Mouse (Mus musculus) heart, embryonic 13.5 days (tissue): ENCODE data around the gene Echdc2. TPM values are rescaled to one million over a fixed set of nuclear protein-coding genes. Genes with fewer than 3 reads are reported as not detected.
"Not testable (repeated sequence)": the region's sequence is repeated elsewhere in the genome, so short reads cannot be mapped to it uniquely, and the experiment has no call there.

ENCODE experiments used
- ATAC-seq: fragments of 200-750 bp; cut with Nextera tagmentation; 2 replicates; pipeline ENCODE4 v1.8.0; 2017; ENCODE audit warnings: moderate TSS enrichment; ENCODE audit not compliant: insufficient number of reproducible peaks, low FRiP score, low TSS enrichment; ENCODE audit errors: extremely low read depth
- H3K27ac ChIP-seq: fragments of 300-500 bp; sonication (generic); replicated peaks from 2 replicates; pipeline ENCODE4 v1.5.1; 2015; ENCODE audit warnings: moderate library complexity, mild to moderate bottlenecking, inconsistent platforms
- H3K27me3 ChIP-seq: fragments of 300-500 bp; sonication (generic); replicated peaks from 2 replicates; pipeline ENCODE4 v1.6.1; 2015; ENCODE audit warnings: mild to moderate bottlenecking, inconsistent platforms
- H3K36me3 ChIP-seq: fragments of 300-500 bp; sonication (generic); 2 replicates; pipeline ENCODE4 v1.6.1; 2015; ENCODE audit warnings: mild to moderate bottlenecking, inconsistent platforms
- H3K4me1 ChIP-seq: fragments of 300-500 bp; sonication (generic); 2 replicates; pipeline ENCODE4 v1.6.1; 2015; ENCODE audit warnings: inconsistent platforms
- H3K4me2 ChIP-seq: fragments of 300-500 bp; sonication (generic); 2 replicates; pipeline ENCODE4 v1.6.1; 2015; ENCODE audit warnings: inconsistent platforms, mild to moderate bottlenecking, moderate library complexity
- H3K4me3 ChIP-seq: fragments of 300-500 bp; sonication (generic); 2 replicates; pipeline ENCODE4 v1.5.1; 2015; ENCODE audit warnings: moderate library complexity, mild to moderate bottlenecking, inconsistent platforms
- H3K9ac ChIP-seq: fragments of 300-500 bp; sonication (generic); 2 replicates; pipeline ENCODE4 v1.6.1; 2015; ENCODE audit warnings: inconsistent platforms, mild to moderate bottlenecking, moderate library complexity
- H3K9me3 ChIP-seq: fragments of 300-500 bp; sonication (generic); 2 replicates; pipeline ENCODE4 v1.6.1; 2016; ENCODE audit warnings: inconsistent platforms
- WGBS: fragments of 180-500 bp; shearing (Covaris S2); methylation state at CpG from one replicate; pipeline ENCODE4 v1.1.7; 2015; ENCODE audit warnings: mixed read lengths; 5-methylcytosine and 5-hydroxymethylcytosine counted together
- polyA plus RNA-seq: library from polyadenylated mRNA; unstranded; fragments of >200 nt; fragmentation: Nextera tagmentation; extraction: Ambion mirVana; gene quantifications from 2 replicates; pipeline ENCODE4 v1.2.1, GENCODE M21; 2015

Gene Echdc2
- polyA plus RNA-seq, 1 experiment from 2014 or later = 18.5 TPM

- H3K27ac ChIP-seq = no peak overlapping the region
- peaks cover 9% of the 10 kb centered on the region; the same call in 1 of the 2 replicates for H3K9me3 ChIP-seq
- H3K4me1 ChIP-seq = no peaks in the 10 kb centered on the region
- no peak overlapping the region for H3K4me3 ChIP-seq
- H3K36me3 ChIP-seq = no peaks in the 10 kb centered on the region
- H3K27me3 ChIP-seq = no peaks in the 10 kb centered on the region
- H3K9ac ChIP-seq = no peak overlapping the region
- H3K4me2 ChIP-seq = no peak overlapping the region
- ATAC-seq = no peak
Observed at GRCm38 (mm10) chr4:108143778-108144177, 21.5 kb upstream of the Echdc2 start.

GRCm38 (mm10) chr4:108144880-108145279 lies 20.4 kb upstream of the Echdc2 start, which contains the start of gene Scp2:
TSS of gene Scp2 (minus strand) at chr4:108144998.
- no peak within 1 kb of the TSS for H3K27ac ChIP-seq
- peaks cover 9% of the 10 kb centered on the region; the same call in 1 of the 2 replicates for H3K9me3 ChIP-seq
- H3K36me3 ChIP-seq = no peaks in the 10 kb centered on the region
- 86% methylated on average over 1 of the region's 1 CpGs for WGBS
- no peak for ATAC-seq
- H3K4me1 ChIP-seq = no peaks in the 10 kb centered on the region
- H3K4me2 ChIP-seq = no peak within 1 kb of the TSS
- H3K4me3 ChIP-seq = no peak within 1 kb of the TSS
- H3K9ac ChIP-seq = no peak within 1 kb of the TSS
- no peaks in the 10 kb centered on the region for H3K27me3 ChIP-seq

DNA sequence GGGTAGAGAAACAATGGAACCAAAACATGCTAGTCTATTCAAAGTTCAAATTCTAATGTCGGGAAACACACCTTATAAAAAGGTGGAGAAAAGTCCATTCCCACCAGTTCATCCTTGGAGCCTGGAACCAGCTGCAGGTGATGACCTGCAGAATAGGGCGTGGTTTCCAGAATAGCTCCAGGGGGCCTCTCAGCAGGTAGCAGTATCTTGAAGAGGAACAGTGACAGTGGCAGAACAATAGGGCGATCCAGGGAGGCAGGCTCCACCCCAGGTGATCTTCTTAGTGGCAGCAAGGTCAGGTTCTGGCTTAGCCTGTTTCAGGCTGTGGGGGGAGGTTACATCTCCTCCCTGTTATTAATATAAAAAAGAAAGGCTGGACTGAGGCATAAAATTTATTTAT lies 19.7 kb upstream of the Echdc2 start:
- not testable (repeated sequence) for H3K9me3 ChIP-seq, H3K4me3 ChIP-seq, H3K4me1 ChIP-seq, H3K27ac ChIP-seq, H3K27me3 ChIP-seq, ATAC-seq, H3K9ac ChIP-seq, H3K4me2 ChIP-seq, H3K36me3 ChIP-seq
- WGBS = 35% methylated on average over 3 of the region's 3 CpGs

GRCm38 (mm10) chr4:108155141-108155540 lies 10.1 kb upstream of the Echdc2 start:
- H3K27ac ChIP-seq, H3K9ac ChIP-seq, H3K4me3 ChIP-seq, H3K4me2 ChIP-seq, H3K36me3 ChIP-seq, H3K27me3 ChIP-seq, H3K4me1 ChIP-seq, ATAC-seq: not testable (repeated sequence)
- 68% methylated on average over 1 of the region's 1 CpGs for WGBS
- peaks cover 13% of the 10 kb centered on the region; the same call in 1 of the 2 replicates for H3K9me3 ChIP-seq

- H3K4me1 ChIP-seq = no peaks in the 10 kb centered on the region
- no peak overlapping the region for H3K27ac ChIP-seq
- H3K9ac ChIP-seq = no peak overlapping the region
- H3K9me3 ChIP-seq = peaks cover under 1% of the 10 kb centered on the region; the same call in 1 of the 2 replicates
- H3K4me3 ChIP-seq = no peak overlapping the region
- H3K4me2 ChIP-seq = no peak overlapping the region
- peaks cover 16% of the 10 kb centered on the region for H3K27me3 ChIP-seq
- WGBS = 83% methylated on average over 8 of the region's 8 CpGs
- H3K36me3 ChIP-seq = no peaks in the 10 kb centered on the region
- no peak for ATAC-seq
Observed at GRCm38 (mm10) chr4:108161936-108162335, 3.3 kb upstream of the Echdc2 start.

DNA sequence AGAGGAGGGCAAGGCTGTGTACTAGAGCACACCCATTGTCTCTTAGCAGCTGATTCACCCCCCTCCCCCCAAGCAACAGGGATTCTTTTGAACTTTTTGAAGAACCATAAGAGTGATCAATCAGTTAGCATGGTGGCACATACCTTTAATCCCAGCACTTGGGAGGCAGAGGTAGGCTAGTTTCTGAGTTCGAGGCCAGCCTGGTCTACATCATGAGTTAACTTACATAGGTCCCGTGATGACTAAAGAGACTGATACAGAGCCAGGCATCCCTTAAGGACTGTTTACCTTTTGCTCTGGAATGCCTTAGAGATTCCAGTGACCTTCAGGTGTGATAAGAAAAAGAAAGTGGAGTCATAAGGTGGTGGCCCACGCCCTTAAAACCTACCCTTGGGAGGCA lies 1.9 kb upstream of the Echdc2 start:
- no peak for ATAC-seq
- 80% methylated on average over 3 of the region's 3 CpGs for WGBS

DNA sequence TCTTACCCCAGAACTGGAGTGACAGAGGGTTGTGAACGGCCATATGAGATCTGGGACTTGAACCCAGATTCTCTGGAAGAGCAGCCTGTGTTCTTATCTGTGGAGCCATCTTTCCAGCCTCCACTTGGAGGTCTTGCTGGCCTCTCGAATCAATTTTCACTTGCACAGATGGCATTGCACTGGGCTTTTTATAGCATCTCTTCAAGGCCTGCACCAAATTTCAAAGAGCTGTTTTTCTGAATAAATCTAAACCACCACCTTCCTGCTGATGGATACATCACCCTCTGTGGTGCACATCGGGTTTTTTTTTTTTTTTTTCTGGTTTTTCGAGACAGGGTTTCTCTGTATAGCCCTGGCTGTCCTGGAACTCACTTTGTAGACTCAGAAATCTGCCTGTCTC lies 1.6 kb downstream of the Echdc2 start:
- Histone ChIP-seq H3K4me2 (no peak overlapping the region), H3K27ac (no peak overlapping the region), H3K4me1 (no peaks in the 10 kb centered on the region), H3K27me3 (peaks cover 16% of the 10 kb centered on the region), H3K9me3 (no peaks in the 10 kb centered on the region), H3K4me3 (no peak overlapping the region), H3K36me3 (peaks cover 7% of the 10 kb centered on the region), H3K9ac (no peak overlapping the region)
- ATAC-seq = no peak
- WGBS = 71% methylated on average over 4 of the region's 4 CpGs

More for the DNA sequence above, 1.9 kb upstream of the Echdc2 start:
- H3K4me1 ChIP-seq = no peaks in the 10 kb centered on the region
- no peak overlapping the region for H3K27ac ChIP-seq
- H3K9me3 ChIP-seq = no peaks in the 10 kb centered on the region
- H3K27me3 ChIP-seq = peaks cover 16% of the 10 kb centered on the region
- no peaks in the 10 kb centered on the region for H3K36me3 ChIP-seq
- H3K9ac ChIP-seq = no peak overlapping the region
- H3K4me2 ChIP-seq = no peak overlapping the region
- H3K4me3 ChIP-seq = no peak overlapping the region

- H3K36me3 ChIP-seq = peaks cover 7% of the 10 kb centered on the region
- no peaks in the 10 kb centered on the region for H3K4me1 ChIP-seq
- no peak overlapping the region for H3K27ac ChIP-seq
- H3K9me3 ChIP-seq = no peaks in the 10 kb centered on the region
- ATAC-seq = no peak
- no peak overlapping the region for H3K4me2 ChIP-seq
- H3K27me3 ChIP-seq = peaks cover 16% of the 10 kb centered on the region
- no peak overlapping the region for H3K9ac ChIP-seq
- H3K4me3 ChIP-seq = no peak overlapping the region
- 74% methylated on average over 6 of the region's 6 CpGs for whole genome bisulfite sequencing
Observed at GRCm38 (mm10) chr4:108168056-108168455, 2.8 kb downstream of the Echdc2 start.

DNA sequence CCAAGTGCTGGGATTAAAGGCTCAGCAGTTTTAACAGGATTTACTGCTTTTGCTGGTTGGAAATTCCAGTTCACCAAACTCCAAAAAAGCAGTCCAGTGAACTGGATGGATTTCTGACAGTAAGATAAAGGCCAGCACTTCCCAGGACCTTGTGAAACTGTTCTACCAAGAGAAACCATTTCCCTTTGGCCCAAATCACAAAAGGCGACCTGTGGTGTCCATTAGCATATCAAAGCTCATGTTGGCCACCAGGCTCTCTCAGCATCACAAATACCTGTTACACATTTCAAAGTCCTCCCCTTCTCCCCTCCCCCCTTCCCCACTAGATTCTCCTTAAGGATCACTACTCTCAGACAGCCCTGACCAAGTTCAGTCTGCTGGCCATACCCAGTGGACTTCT lies 17.0 kb downstream of the Echdc2 start:
- H3K4me2 ChIP-seq = no peak overlapping the region
- H3K27me3 ChIP-seq = no peaks in the 10 kb centered on the region
- 59% methylated on average over 1 of the region's 1 CpGs for WGBS
- H3K4me1 ChIP-seq = no peaks in the 10 kb centered on the region
- no peak overlapping the region for H3K4me3 ChIP-seq
- ATAC-seq = no peak
- no peak overlapping the region for H3K27ac ChIP-seq
- H3K36me3 ChIP-seq = no peaks in the 10 kb centered on the region
- no peaks in the 10 kb centered on the region for H3K9me3 ChIP-seq
- no peak overlapping the region for H3K9ac ChIP-seq

DNA sequence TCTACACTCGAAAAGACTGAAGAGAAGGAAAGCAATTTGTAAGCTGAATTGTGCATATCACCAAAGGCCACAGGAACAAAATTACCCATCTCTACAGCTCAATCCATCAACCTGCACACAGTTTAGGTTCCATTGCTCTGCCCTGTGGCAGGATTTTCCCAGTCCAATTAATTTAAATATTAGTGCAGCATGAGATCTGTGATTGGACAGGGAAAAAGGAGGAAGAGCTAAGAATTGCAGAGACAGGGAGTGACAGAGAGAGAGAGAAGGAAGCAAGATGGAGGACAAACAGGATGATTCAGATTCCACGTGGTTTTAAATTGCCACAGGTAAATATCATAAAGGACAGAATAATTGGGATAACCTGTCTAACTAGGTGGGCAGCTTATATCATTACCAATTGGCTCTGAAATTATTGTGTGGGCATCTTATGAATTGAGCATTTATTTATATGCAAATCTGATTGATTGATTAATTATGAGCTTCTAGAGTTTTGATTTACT lies 27.6 kb downstream of the Echdc2 start:
- ATAC-seq = no peak
- Histone ChIP-seq H3K27ac (no peak overlapping the region), H3K4me2 (no peak overlapping the region), H3K4me3 (no peak overlapping the region), H3K36me3 (no peaks in the 10 kb centered on the region), H3K9ac (no peak overlapping the region), H3K9me3 (no peaks in the 10 kb centered on the region), H3K4me1 (no peaks in the 10 kb centered on the region), H3K27me3 (no peaks in the 10 kb centered on the region)
- 66% methylated on average over 2 of the region's 2 CpGs for WGBS

- Histone ChIP-seq H3K27me3 (no peaks in the 10 kb centered on the region), H3K4me1 (no peaks in the 10 kb centered on the region), H3K9me3 (no peaks in the 10 kb centered on the region), H3K9ac (no peak overlapping the region), H3K4me2 (no peak overlapping the region), H3K36me3 (no peaks in the 10 kb centered on the region), H3K27ac (no peak overlapping the region), H3K4me3 (no peak overlapping the region)
- no peak for ATAC-seq
- 56% methylated on average over 6 of the region's 6 CpGs for WGBS
Observed at GRCm38 (mm10) chr4:108196277-108196855, 31.1 kb downstream of the Echdc2 start.

DNA sequence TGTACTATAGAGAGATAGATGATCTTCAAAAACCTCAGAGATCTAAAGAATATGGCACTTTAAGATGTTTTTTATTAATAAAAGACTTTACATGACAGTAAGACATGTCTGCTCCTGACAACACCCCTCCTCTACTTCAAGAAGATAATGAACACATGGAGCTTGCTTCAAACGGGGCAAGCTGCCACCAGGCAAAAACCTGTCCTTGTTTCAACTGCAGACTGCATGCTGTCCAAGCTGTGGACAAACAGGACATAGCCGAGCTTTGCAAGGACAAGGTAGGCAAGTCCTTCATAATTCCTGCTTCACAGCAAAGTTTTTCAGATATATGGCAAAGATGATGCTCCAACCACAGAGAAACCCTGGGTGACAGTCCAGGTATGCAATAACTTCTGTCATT lies 34.0 kb downstream of the Echdc2 start:
- no peak for ATAC-seq
- Histone ChIP-seq H3K9me3 (no peaks in the 10 kb centered on the region), H3K36me3 (no peaks in the 10 kb centered on the region), H3K27ac (no peak overlapping the region), H3K27me3 (no peaks in the 10 kb centered on the region), H3K4me3 (no peak overlapping the region), H3K4me1 (no peaks in the 10 kb centered on the region), H3K9ac (no peak overlapping the region), H3K4me2 (no peak overlapping the region)
- WGBS = 50% methylated on average over 2 of the region's 2 CpGs
